Mouse (Mus musculus): Measurements from ENCODE around the gene Pcbp3.

Pcbp3 gene

GRCm38 (mm10) chr10:76726866-76727265 lies 234.8 kb downstream of the Pcbp3 start:
- DNase-seq = no peak

- no peak for DNase-seq
These were observed 235.9 kb downstream of the Pcbp3 start, which contains the start of gene Col6a1 for GRCm38 (mm10) chr10:76725682-76726285. Gene Col6a1 (minus strand): TSS chr10:76726168.

- no peak for DNase-seq
These were observed 236.6 kb downstream of the Pcbp3 start for GRCm38 (mm10) chr10:76725097-76725496.

DNA sequence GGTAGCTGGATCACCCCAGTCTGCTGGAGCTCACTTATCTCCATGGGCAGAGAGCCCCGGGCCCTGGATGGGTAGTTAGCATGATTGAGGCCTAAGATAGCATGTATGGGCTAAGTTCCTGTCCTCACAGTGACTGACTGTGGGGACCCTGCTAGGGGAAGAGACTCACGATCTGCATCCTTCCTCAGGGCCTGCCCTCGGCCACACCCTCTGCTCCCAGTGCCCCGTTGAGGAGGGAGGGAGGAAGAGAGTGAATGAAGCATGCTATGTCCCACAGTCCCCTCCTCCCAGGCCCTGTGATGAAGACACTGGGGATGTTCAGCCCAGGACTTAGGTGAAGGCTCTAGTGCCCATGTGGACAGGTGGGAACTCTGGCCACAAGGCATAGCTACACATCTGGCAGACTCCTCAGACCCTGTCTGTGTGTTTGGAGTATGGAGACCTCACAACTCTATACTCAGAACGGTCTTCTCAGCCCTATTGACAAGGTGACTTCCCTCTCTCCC lies 237.4 kb downstream of the Pcbp3 start:
- DNase-seq = no peak

GRCm38 (mm10) chr10:76722751-76723450 lies 238.8 kb downstream of the Pcbp3 start:
- no peak for DNase-seq

DNA sequence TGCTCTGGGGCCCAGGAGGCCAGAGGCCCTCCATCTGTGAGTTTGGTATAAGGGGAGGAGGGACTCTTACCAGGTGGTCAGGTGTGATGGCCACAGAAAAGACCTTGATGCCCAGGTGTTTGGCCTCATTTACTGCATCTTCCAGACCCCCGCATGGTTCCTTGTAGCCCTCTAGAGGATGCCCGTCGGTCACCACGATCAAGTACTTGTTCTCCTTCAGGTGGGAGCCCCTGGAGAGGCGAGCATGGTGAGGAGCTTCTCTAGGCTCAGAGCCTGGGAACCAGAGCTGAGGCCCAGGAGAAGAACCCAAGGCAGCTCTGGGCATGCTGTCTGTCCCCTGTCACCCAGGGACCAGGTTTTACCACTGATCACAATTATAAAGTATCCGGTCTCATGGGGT lies 239.9 kb downstream of the Pcbp3 start:
- no peak for DNase-seq

DNA sequence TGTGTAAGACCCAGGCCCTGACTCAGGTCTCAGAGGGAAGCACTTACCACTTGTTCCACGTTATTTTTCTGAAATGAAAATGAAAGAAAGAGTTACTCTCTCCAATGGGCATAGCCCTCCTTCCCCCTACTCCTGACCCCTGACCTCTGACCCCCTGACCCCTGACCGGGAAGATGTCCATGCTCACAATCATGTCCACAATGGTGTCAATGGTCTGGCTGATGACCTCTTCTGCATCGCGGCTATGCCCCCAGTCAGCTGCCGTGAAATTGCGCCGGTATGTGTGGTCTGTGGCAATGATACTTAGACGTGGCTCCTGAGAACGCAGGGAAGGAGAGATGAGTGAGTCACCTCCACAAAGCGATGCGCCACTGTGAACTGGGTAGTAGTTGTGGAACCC lies 240.5 kb downstream of the Pcbp3 start:
- DNase-seq = no peak

DNA sequence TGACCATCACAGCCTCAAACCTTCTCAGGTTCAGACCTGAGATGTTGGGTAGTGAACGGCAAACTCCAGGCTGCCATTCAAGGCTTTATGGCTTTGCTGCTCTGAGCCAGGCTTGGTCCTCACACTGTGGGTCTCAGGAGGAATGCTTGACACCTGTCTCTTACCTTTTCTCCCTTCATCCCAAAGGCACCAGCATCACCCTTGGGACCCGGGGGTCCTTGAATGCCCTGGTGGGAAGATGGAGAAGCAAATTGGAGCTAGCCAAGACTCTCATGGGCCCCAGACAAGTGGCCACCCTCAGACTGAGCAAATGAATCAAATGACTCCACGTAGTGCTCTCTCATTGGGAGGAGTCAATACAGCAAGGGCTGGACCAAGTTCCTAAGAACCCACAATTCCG lies 244.1 kb downstream of the Pcbp3 start:
- DNase-seq = no peak

GRCm38 (mm10) chr10:76717026-76717425 lies 244.7 kb downstream of the Pcbp3 start:
- DNase-seq = no peak

GRCm38 (mm10) chr10:76714303-76714702 lies 247.4 kb downstream of the Pcbp3 start:
- DNase-seq = no peak

DNA sequence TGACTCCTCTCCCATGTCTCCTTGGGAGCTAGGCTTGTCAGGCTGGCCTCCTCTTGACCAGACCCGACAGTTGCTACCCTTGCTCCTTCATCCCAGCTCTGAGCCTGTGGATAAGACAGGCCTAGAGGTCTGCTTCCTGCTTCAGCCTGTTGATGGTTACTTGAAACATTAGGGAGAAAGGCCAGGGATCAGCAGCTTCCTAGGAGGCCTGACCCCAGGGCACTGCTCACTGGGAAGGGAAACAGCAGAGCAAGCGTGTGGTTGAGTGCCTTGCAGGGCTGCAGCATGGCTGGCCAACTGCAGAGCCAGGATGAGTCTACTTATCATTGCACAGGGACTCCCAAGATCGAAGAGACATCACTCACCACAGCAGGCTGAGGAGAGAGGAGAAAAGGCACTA lies 249.2 kb downstream of the Pcbp3 start:
- DNase-seq = no peak
